Mouse (Mus musculus) skeletal muscle tissue, adult 2 months (tissue): ENCODE measurements around the gene Larp4.
"Not testable (repeated sequence)": the region's sequence is repeated elsewhere in the genome, so short reads cannot be mapped to it uniquely, and the experiment has no call there.

Experiments
- DNase-seq: peaks from one replicate; pipeline ENCODE4 v3.0.0-alpha.2; 2012; ENCODE audit warnings: low read depth, low spot score

Gene Larp4

GRCm38 (mm10) chr15:99969765-99970164, at the start of gene Larp4:
Gene Larp4, plus strand, starts transcription at chr15:99970065.
- not testable (repeated sequence) for DNase-seq

DNA sequence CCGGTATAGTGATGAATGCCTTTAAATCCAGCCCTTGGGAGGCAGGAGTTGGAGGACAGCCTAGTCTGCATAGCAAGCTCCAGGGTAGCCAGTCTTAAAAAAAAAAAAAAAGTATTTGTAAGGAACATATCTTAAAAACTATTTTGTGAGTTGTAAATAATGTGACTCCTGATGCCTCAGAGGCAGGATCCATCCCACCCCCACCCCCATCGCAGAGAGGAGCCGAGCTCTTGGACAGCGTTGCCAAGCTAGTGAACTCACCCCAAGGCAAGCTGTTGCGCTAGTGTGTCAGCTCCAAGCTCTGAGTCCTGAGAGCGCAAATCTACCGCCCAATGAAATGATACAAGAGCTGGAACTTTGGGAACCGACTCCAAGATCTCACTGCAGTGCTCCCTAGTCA, 38.6 kb upstream of the Larp4 start:
- peak; percentile 18 for DNase-seq

GRCm38 (mm10) chr15:99934501-99934900, 35.4 kb upstream of the Larp4 start:
- no peak for DNase-seq

GRCm38 (mm10) chr15:99936659-99937058, 33.2 kb upstream of the Larp4 start:
- no peak for DNase-seq

- no peak for DNase-seq
These were observed 32.0 kb upstream of the Larp4 start for GRCm38 (mm10) chr15:99937841-99938240.

DNA sequence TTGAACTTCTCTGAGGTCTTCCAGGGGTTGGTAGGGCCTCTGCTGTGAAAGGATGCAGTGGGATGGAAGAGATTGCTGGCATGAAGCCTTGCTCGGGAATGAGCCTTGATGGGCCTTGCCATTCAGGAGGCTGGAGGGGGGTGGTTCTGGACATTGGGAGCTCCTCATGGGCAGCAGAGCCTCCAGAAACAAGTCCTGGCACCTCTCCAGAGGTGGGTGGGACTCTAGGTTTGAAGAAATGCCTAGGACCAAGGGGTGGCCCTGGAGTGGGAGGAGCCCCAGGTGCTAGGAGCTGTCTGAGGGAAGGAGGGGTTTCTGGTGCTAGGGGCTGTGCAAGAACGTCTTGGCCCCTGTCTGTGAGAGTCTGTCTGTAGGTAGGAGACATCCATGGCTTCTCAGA, 29.4 kb upstream of the Larp4 start:
- no peak for DNase-seq

- DNase-seq, result no peak
These were observed 28.8 kb upstream of the Larp4 start for GRCm38 (mm10) chr15:99940970-99941630.

DNA sequence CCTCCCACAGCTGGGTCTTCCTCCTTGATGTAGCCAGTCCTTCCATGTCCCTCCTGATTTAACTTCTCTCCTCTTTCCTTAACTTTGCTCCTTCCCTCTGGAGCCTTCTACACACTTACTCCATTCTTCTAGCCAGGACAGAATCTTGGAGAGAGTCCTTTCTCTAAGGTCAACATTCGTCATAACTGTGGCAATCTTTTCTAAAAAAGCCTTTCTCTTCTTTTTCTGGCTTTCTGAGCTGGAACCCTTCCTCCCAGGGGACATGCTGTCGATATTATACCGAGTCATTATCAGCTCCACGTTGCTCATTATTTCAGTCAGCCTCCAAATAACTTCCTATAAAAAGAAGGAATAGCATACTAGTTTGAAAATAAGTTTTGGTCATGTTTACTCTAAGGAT, 14.5 kb upstream of the Larp4 start:
- DNase-seq, result no peak

DNA sequence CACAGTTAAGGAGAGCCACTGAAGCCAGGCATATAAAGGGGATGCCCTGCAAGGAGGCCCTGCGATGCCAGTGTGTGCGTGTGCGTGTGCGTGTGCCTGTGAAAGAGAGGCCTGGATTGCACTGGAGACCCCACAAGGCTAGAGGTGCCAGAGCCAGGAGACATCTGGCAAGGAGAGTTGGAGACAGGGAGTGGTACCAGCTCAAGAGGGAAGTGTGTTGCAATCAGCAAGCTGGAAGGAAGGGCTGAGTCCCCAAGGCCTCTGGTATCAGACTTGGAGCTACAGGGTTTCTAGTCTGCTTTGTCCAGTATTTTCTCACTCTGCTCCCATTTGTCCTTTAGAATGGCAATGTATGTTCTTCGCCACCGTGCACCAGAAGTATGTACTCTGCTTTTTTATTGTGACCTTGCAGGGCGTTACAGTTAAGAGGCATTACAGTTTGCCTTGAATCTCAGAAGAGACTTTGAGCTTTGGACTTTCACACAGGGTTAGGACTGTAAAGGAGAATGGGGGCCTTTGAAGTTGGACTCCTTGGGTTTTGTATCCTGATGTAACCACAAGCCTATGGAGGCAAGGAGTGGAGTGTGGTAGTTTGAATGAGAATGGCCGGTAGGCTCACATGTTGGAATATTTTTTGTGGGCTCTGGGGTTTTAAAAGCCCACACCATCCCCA, 4.6 kb upstream of the Larp4 start:
- no peak for DNase-seq

GRCm38 (mm10) chr15:99966961-99967360, 2.9 kb upstream of the Larp4 start, which contains the start of gene Fam186a:
Gene Fam186a, minus strand, starts transcription at chr15:99967061.
- DNase-seq, result no peak

DNA sequence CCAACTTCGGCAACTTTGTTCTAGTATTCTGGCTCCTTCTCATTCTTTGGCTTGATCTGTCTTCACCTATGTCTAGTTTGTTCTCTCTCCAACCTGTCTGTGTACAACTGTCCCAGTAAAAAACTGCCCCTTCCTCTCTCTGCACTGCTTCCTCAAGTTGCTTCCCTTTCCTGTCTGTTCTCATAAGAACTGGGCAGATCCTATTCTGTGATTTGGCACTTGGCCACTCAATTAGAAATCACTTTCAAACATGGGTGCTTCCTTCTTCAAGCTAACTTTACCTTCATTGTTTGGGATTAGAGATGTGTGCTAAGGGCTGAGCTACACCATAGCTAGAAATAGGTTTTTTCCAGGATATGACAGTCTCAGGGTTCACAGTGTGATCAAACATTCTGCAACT, 741 bp downstream of the Larp4 start:
- peak; percentile 30 for DNase-seq

- peak; percentile 93 for DNase-seq
These were observed 2.6 kb downstream of the Larp4 start for GRCm38 (mm10) chr15:99972361-99972988.

DNA sequence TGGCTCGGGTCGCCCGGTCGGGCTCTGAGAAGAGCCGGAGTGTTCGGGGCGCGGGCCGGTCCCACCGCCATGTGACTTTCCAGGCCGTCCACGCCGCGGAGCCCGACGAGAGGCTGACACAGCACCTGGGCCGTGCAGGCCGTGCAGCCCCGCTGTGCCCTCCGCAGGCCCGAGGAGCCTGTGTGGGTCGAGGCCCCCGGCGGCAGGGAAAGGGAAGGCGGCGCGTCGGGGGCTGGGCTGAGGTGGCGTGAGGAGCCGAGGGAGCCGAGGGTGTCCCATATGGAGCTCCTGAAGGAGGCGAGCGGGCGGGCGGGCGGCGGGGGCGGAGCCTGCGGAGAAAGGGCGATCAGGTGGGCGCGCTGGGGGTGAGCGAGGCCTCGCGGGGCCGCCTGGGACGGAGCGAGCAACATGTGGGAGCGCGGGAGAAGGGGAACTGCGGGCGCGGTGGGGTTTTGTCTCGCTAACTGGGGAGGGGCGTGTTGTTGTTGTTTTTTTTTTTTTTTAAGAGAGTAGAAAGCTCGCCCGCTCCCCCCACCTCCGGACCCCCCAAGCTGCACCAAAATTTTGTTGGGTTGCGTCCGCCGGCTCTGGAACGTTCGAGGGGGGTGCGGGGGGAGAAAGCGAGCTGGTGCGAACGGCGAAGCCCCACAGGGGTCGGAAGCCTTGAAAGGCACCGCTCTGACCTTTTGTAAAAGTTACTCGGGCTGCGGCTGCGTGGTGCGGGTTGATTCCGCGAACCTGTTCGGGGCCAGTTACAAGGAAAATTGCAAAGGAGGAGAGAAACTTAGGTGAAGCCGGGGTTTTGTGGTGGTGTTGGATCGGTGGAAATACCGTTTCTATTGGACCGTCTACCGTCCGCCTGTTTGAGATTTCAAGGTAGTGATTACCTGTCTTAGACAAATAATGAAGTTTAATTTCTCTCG, 3.4 kb downstream of the Larp4 start:
- peak; percentile 47 for DNase-seq

DNA sequence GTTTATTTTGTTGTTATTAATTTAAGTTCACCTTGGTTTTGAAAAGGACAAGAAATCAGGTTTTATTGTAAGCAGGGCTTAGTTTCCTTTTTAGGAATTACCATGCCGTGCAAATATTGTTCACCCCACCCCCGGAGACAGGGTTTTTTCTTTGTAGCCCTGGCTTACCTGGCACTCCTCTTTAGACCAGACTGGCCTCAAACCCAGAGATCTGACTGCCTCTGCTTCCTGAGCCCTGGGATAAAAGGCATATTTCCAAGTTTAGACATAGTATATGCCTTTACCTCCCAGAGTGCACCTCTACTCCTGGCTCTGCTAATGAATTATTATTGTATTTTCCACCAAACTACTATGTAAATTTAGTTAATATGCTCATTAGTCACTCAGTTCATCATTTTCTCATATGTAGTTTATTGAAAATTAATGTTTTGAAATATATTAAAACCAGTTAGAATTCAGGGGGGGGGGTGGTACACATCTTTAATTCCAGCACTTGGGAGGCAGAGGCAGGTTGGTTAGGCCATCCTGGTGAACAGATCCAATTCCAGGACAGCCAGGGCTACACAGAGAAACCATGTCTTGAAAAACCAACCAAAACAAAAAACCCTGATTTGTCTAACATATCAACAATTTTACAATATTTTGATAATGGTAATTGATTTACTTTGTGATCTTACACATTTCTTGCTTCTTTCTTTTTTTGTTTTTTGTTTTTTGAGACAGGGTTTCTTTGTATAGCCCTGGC, 4.8 kb downstream of the Larp4 start:
- no peak for DNase-seq

GRCm38 (mm10) chr15:99976121-99976520, 6.3 kb downstream of the Larp4 start:
- not testable (repeated sequence) for DNase-seq

DNA sequence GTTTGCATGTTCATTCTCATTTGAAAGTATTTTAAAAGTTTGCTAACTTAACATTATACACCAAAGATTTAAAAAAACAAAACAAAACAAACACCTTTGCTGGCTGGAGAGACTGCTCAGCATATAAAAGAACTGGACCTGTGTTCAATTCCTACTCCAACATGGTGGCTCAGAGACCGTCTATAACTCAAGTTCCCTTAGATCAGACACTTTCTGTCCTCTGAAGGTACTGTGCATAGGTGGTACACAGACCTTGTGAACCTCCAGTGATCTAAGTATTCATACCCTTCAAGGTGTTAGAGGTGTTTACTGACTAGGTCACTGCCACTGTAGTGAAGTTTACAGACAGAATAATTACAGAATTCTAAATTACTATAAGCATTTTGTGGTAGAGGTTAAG, 9.4 kb downstream of the Larp4 start:
- DNase-seq, result no peak

- DNase-seq, result no peak
These were observed 9.8 kb downstream of the Larp4 start for GRCm38 (mm10) chr15:99979715-99980114.

- no peak for DNase-seq
These were observed 23.2 kb downstream of the Larp4 start for GRCm38 (mm10) chr15:99993100-99993499.

DNA sequence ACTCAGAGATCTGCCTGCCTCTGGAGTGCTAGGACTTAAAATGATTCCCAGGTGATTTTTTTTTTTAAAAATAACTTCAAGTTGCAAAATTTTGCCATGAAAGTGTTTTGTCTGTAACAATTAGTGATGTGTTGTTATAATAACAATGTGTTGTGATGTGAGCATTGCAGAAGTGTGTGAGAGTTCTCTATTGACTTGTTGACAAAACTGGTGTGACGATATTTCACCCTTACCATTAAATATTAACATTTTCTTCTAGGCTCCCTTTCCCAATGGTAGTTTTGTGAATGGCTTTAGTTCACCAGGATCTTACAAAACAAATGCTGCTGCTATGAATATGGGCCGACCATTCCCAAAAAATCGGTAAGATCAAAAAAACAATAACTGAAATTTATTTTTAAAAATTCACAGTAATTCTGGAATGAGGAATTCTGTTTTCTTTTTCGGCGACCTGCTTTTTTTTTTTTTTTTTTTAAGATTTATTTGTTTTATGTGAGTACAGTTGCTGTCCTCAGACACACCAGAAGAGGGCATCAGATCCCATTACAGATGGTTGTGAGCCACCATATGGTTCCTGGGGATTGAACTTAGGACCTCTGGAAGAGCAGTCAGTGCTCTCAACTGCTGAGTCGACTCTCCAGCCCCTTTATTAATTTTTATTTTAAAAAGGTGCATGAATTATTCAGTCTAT, 27.4 kb downstream of the Larp4 start:
- no peak for DNase-seq

- no peak for DNase-seq
These were observed 29.5 kb downstream of the Larp4 start for GRCm38 (mm10) chr15:99999390-99999789.
